Mouse (Mus musculus) WW6 (cell line): Measurements from ENCODE around the gene Omt2a.
"Not testable (repeated sequence)": the region's sequence is repeated elsewhere in the genome, so short reads cannot be mapped to it uniquely, and the experiment has no call there.

Source experiments
- DNase-seq: peaks from one replicate; pipeline ENCODE4 v3.0.0-alpha.2; 2013; ENCODE audit warnings: low read depth, low spot score

Omt2a gene

DNA sequence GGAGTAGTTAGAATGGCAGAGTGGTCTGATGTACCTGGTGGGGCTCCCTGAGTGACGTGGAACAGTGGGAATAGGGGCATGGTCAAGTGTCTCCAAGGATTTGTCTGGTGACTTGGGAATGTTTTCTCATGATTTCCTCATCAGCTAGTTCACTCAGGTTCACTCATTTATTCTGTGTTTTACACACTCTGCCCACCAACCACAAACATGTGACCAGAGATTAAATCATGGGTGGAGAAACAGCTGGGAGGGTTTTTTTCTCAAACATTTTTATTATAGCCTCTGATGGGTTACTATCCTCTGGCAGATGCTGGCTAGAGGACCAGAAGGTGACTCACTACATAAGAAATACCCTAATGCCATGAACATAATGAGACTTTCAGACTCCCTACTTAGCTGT, 16.4 kb downstream of the Omt2a start:
- no peak for DNase-seq

DNA sequence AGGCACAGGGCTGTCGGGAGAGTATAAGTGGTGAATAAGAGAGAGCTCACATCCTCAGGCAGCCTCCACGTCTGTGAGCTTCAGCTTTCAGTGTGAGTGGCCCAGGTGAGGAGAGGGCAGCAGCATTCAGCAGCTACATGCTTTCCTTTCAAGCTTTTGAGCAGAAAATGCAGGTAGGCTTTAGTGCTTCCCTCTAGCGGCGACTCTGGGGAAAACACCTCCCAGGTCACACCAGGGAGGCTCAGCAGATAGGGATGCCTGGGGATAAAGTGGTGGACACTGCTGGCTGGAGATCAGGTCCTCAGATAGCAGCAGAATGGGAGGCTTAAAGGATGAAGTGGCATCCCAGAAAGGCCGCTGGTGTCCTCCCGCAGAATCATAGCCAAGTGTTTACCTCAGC, 18.5 kb downstream of the Omt2a start:
- DNase-seq, result peak; percentile 33

DNA sequence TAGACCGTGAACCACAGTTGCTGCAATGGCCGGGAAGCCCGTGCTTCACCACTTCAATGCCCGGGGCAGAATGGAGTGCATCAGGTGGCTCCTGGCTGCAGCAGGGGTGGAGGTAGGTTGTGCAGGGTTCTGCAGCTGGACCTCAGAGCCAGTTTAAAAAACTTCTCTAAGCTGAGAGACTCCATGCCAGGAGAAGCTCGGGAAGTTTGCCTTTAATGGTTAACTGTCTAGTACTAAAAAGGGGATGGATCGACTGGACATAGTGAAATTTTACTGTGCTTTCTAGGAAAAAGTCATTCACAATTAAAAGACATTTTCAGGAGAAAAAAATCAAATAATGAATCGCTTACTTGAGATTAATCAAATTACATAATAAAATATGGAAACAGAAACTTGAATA, 19.8 kb downstream of the Omt2a start:
- DNase-seq, result not testable (repeated sequence)

DNA sequence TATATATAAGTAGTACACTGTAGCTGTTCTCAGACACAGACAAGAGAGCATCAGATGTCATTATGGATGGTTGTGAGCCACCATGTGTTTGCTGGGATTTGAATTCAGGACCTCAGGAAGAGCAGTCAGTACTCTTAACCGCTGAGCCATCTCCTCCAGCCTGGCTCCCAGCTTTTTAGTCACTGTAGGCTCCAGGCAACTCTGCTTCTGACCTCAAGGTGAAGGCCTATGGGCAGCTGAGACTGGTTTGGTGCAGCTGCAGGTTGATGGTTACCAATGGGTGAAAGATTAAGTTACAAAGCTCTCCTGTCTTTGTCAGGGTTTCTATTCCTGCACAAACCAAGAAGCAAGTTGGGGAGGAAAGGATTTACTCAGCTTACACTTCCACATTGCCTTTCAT, 20.9 kb downstream of the Omt2a start:
- DNase-seq, result not testable (repeated sequence)

DNA sequence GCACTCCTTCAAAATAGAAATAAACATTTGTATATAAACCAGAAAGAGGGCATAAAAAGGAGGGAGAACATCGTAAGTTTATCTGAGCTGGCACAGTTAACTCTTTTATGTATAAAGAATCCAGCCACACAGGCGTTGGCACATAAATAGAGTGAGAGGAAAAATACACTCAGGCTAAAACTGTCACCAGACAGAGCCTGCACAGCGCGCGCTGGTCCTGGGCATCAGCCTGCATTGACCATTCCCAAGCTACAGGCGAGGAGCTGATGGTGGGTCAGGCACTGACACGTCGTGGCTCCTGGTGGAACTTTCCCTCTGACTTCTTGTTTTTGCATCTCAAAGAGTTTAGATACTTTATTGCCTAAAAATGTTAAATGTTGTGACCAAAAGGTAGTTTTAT, 22.1 kb downstream of the Omt2a start:
- not testable (repeated sequence) for DNase-seq

DNA sequence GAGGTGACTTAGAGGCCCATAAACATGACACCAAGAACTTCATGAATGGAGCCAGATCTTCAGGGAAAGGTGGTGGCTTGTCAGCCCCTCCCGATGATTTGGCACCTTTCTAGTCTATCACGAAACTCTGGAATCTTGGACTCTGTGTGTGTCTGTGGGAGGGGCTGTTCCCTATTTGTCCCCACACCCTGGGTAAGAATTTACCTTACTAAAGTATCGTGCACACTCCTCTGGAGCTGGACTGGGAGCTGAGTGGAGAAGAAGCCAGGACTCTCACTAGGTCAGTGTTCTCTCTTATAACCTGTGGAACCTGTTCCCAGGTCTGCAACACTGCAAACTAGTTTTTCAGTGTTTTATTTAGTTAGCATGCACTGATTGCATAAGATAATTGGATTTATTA, 24.9 kb downstream of the Omt2a start, which contains the start of gene Gm10639:
Gene Gm10639, plus strand, starts transcription at position 201 of the 400 bp plus-strand sequence.
- DNase-seq, result not testable (repeated sequence)

DNA sequence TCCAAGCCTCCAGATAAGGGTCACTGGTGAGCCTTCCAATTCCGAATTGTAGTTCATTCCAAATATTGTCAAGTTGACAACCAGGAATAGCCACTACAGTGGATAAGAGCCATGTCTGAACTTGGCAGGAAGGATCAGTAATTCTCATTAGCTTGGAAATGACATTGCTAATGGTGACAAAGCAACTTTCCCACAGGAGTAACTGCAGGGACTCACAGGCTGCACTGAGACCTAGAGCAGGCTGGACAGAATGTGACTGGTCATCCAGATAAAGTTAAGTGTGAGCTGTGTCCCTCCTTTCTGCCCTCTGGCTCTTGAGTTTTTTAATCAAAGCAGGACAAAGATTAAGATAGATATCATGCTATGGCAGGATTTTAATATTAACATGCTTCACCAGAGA, 25.5 kb downstream of the Omt2a start:
- not testable (repeated sequence) for DNase-seq

DNA sequence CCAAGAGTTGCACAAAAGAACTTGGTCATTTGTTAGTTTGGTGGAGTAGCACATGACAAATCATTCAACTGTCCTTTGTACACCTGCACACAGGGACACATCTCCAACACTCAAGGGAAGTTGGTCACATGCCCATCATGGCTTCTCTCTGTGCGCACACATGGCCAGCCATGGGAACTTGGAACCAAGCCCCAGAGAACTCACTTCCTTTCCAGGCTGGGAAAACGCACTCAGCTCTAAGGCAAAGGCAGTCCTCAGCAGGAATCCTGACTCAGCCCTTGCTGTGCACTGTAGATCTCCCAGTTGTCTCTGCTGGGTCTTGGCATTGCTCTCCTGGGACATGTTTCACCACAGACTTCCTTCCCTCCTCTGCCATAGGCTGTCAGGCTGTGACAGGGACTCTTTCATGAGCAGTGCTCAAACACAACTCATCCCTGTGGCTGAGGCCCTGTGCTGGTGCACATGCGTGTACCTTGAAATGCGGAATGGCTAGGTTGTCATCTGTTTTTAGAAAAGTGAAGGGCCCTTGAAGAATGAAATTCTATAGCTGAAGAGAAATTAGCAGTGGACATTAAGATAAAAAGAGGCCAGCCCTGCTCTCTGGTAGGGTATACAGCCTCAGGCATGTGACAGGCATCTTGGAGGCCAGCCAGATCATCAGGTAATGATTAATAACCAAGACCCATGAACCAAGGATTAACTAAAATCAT, 32.4 kb downstream of the Omt2a start:
- DNase-seq, result not testable (repeated sequence)

DNA sequence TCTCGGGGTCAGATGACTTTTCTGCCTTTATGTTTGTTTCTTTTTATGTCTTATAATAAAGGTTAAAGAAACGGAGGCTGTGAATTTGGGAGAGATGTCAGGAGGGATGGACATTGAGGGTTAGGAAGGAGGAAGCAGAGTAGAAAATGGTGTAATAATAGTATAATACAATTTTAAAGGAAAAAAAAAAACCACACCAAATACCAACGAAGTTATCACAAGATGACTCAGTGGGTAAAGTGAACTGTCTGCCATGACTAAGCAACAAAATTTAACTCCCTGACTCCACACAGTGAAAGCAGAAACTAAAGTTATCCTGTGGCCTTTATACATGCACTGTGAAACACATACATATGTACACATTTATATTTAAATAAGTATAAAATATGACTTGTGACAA, 43.7 kb downstream of the Omt2a start:
- DNase-seq, result not testable (repeated sequence)
